Mouse (Mus musculus): Measurements from ENCODE around the gene Zscan2.

The Zscan2 gene

GRCm38 (mm10) chr7:80853218-80853617 is 7.5 kb upstream of the Zscan2 start:
- DNase-seq (ENCODE audit: low read depth, low spot score) = peak; percentile 37
- no peaks in the 10 kb centered on the region for H3K36me3 ChIP-seq (ENCODE audit: control insufficient read depth, insufficient read depth, low read length, poor library complexity, severe bottlenecking)

GRCm38 (mm10) chr7:80855316-80855715 is 5.4 kb upstream of the Zscan2 start:
- Histone ChIP-seq H3K36me3 (ENCODE audit: control insufficient read depth, insufficient read depth, low read length, poor library complexity, severe bottlenecking) (no peaks in the 10 kb centered on the region), H3K27me3 (ENCODE audit: control insufficient read depth, insufficient read depth, low read length, poor library complexity, severe bottlenecking) (no peaks in the 10 kb centered on the region)
- no peak for DNase-seq (ENCODE audit: low read depth, low spot score)

More at GRCm38 (mm10) chr7:80853218-80853617, 7.5 kb upstream of the Zscan2 start:
- H3K27me3 ChIP-seq (ENCODE audit: control insufficient read depth, insufficient read depth, low read length, poor library complexity, severe bottlenecking) = no peaks in the 10 kb centered on the region

GRCm38 (mm10) chr7:80857181-80857580 is 3.5 kb upstream of the Zscan2 start:
- Histone ChIP-seq H3K27me3 (ENCODE audit: control insufficient read depth, insufficient read depth, low read length, poor library complexity, severe bottlenecking) (no peaks in the 10 kb centered on the region), H3K36me3 (ENCODE audit: control insufficient read depth, insufficient read depth, low read length, poor library complexity, severe bottlenecking) (no peaks in the 10 kb centered on the region)
- peak; percentile 87 for DNase-seq (ENCODE audit: low read depth, low spot score)

GRCm38 (mm10) chr7:80860227-80860626 is 493 bp upstream of the Zscan2 start:
- Histone ChIP-seq H3K27me3 (ENCODE audit: control insufficient read depth, insufficient read depth, low read length, poor library complexity, severe bottlenecking) (no peaks in the 10 kb centered on the region), H3K36me3 (ENCODE audit: control insufficient read depth, insufficient read depth, low read length, poor library complexity, severe bottlenecking) (no peaks in the 10 kb centered on the region)
- peak; percentile 71 for DNase-seq (ENCODE audit: low read depth, low spot score)

GRCm38 (mm10) chr7:80862475-80862874 is 1.8 kb downstream of the Zscan2 start:
- peak; percentile 21 for DNase-seq (ENCODE audit: low read depth, low spot score)
- Histone ChIP-seq H3K36me3 (ENCODE audit: control insufficient read depth, insufficient read depth, low read length, poor library complexity, severe bottlenecking) (no peaks in the 10 kb centered on the region), H3K27me3 (ENCODE audit: control insufficient read depth, insufficient read depth, low read length, poor library complexity, severe bottlenecking) (no peaks in the 10 kb centered on the region)

- Histone ChIP-seq H3K36me3 (ENCODE audit: control insufficient read depth, insufficient read depth, low read length, poor library complexity, severe bottlenecking) (no peaks in the 10 kb centered on the region; the same call in 1 of the 2 replicates), H3K27me3 (ENCODE audit: control insufficient read depth, insufficient read depth, low read length, poor library complexity, severe bottlenecking) (no peaks in the 10 kb centered on the region)
- DNase-seq (ENCODE audit: low read depth, low spot score) = no peak
These were observed 2.8 kb downstream of the Zscan2 start for GRCm38 (mm10) chr7:80863520-80863919.

- Histone ChIP-seq H3K36me3 (ENCODE audit: control insufficient read depth, insufficient read depth, low read length, poor library complexity, severe bottlenecking) (no peaks in the 10 kb centered on the region; the same call in 1 of the 2 replicates), H3K27me3 (ENCODE audit: control insufficient read depth, insufficient read depth, low read length, poor library complexity, severe bottlenecking) (no peaks in the 10 kb centered on the region)
- DNase-seq (ENCODE audit: low read depth, low spot score) = no peak
These were observed 3.4 kb downstream of the Zscan2 start for GRCm38 (mm10) chr7:80864151-80864550.

GRCm38 (mm10) chr7:80864831-80865230 is 4.1 kb downstream of the Zscan2 start:
- Histone ChIP-seq H3K36me3 (ENCODE audit: control insufficient read depth, insufficient read depth, low read length, poor library complexity, severe bottlenecking) (peaks cover under 1% of the 10 kb centered on the region; the same call in 1 of the 2 replicates), H3K27me3 (ENCODE audit: control insufficient read depth, insufficient read depth, low read length, poor library complexity, severe bottlenecking) (no peaks in the 10 kb centered on the region)
- peak; percentile 66 for DNase-seq (ENCODE audit: low read depth, low spot score)

GRCm38 (mm10) chr7:80865521-80865920 is 4.8 kb downstream of the Zscan2 start:
- H3K36me3 ChIP-seq (ENCODE audit: control insufficient read depth, insufficient read depth, low read length, poor library complexity, severe bottlenecking) = peaks cover 2% of the 10 kb centered on the region; the same call in 1 of the 2 replicates
- no peak for DNase-seq (ENCODE audit: low read depth, low spot score)
- H3K27me3 ChIP-seq (ENCODE audit: control insufficient read depth, insufficient read depth, low read length, poor library complexity, severe bottlenecking) = no peaks in the 10 kb centered on the region

- no peak for DNase-seq (ENCODE audit: low read depth, low spot score)
- Histone ChIP-seq H3K36me3 (ENCODE audit: control insufficient read depth, insufficient read depth, low read length, poor library complexity, severe bottlenecking) (peaks cover 2% of the 10 kb centered on the region; the same call in 1 of the 2 replicates), H3K27me3 (ENCODE audit: control insufficient read depth, insufficient read depth, low read length, poor library complexity, severe bottlenecking) (no peaks in the 10 kb centered on the region)
These were observed 5.9 kb downstream of the Zscan2 start for GRCm38 (mm10) chr7:80866514-80867147.

- no peak for DNase-seq (ENCODE audit: low read depth, low spot score)
- Histone ChIP-seq H3K27me3 (ENCODE audit: control insufficient read depth, insufficient read depth, low read length, poor library complexity, severe bottlenecking) (no peaks in the 10 kb centered on the region), H3K36me3 (ENCODE audit: control insufficient read depth, insufficient read depth, low read length, poor library complexity, severe bottlenecking) (peaks cover 2% of the 10 kb centered on the region; the same call in 1 of the 2 replicates)
These were observed 8.0 kb downstream of the Zscan2 start for GRCm38 (mm10) chr7:80868686-80869085.

GRCm38 (mm10) chr7:80873038-80873437 is 12.3 kb downstream of the Zscan2 start:
- Histone ChIP-seq H3K36me3 (ENCODE audit: control insufficient read depth, insufficient read depth, low read length, poor library complexity, severe bottlenecking) (0 out of 2 replicates have a peak, but pooled peaks cover 2% of the 10 kb centered on the region), H3K27me3 (ENCODE audit: control insufficient read depth, insufficient read depth, low read length, poor library complexity, severe bottlenecking) (no peaks in the 10 kb centered on the region)
- DNase-seq (ENCODE audit: low read depth, low spot score) = no peak

- DNase-seq (ENCODE audit: low read depth, low spot score) = no peak
- no peaks in the 10 kb centered on the region for H3K27me3 ChIP-seq (ENCODE audit: control insufficient read depth, insufficient read depth, low read length, poor library complexity, severe bottlenecking)
- H3K36me3 ChIP-seq (ENCODE audit: control insufficient read depth, insufficient read depth, low read length, poor library complexity, severe bottlenecking) = 0 out of 2 replicates have a peak, but pooled peaks cover 2% of the 10 kb centered on the region
These were observed 12.9 kb downstream of the Zscan2 start for GRCm38 (mm10) chr7:80873631-80874030.

GRCm38 (mm10) chr7:80875727-80876126 is 15.0 kb downstream of the Zscan2 start:
- H3K27me3 ChIP-seq (ENCODE audit: control insufficient read depth, insufficient read depth, low read length, poor library complexity, severe bottlenecking) = no peaks in the 10 kb centered on the region
- DNase-seq (ENCODE audit: low read depth, low spot score) = no peak
- H3K36me3 ChIP-seq (ENCODE audit: control insufficient read depth, insufficient read depth, low read length, poor library complexity, severe bottlenecking) = no peaks in the 10 kb centered on the region

- Histone ChIP-seq H3K27me3 (ENCODE audit: control insufficient read depth, insufficient read depth, low read length, poor library complexity, severe bottlenecking) (no peaks in the 10 kb centered on the region), H3K36me3 (ENCODE audit: control insufficient read depth, insufficient read depth, low read length, poor library complexity, severe bottlenecking) (no peaks in the 10 kb centered on the region)
- peak; percentile 94 for DNase-seq (ENCODE audit: low read depth, low spot score)
These were observed 22.2 kb downstream of the Zscan2 start for GRCm38 (mm10) chr7:80882830-80883505.

Data from splenic B cell, adult 2 months (primary cell).